Mouse (Mus musculus): Measurements from ENCODE around the gene Tpgs1. TPM values are rescaled to one million over a fixed set of nuclear protein-coding genes. Genes with fewer than 3 reads are reported as not detected.
A peak's percentile ranks its signal among the peaks of the same experiment; 100 is the strongest.

Gene Tpgs1
- total RNA-seq, 4 experiments from 2014 or later: 37.8 to 41.6 (median 39.3) TPM

DNA sequence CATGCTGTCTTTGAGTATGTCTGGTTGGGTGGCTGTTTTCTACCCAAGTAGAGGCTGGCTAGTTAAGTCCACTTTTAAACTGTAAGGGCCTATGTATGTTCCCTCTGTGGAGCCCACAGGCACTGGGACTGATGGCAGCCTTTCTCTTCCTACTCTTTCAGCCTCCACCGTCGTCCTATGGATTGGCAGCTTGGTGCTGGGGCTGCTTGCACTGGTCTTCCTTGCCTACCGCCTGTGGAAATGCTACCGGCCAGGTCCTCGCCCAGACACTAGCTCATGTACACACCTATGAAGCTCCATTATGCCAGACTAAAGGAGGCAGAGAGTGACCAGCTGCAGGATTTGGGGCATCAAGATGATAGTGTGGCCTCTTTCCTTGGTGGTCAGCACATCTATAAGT is 1.1 kb upstream of the Tpgs1 start:
- no peak for DNase-seq

DNA sequence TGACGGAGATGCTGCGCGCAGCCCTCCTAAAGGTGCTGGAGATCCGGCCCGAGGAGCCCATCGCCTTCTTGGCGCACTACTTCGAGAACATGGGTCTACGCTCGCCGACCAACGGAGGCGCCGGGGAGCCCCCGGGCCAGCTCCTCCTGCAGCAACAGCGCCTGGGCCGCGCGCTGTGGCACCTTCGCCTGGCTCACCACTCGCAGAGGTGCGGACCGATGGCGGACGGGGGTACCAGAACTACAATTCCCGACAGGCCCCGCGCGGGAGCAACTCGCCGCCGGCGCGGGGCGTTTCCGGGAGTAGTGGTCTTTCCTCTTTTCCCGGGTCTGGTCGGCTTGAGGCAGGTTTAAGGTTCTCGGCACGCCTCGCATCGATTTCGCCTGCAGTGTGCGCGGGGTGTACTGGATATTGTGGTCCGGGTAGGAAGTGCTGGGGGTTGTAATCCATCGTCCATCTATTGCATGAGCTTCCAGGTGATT is 448 bp downstream of the Tpgs1 start:
- DNase-seq: peak; percentile 65

- no peak for DNase-seq
Observed at GRCm38 (mm10) chr10:79670071-79670888, 1.1 kb downstream of the Tpgs1 start.

- no peak for DNase-seq
Observed at GRCm38 (mm10) chr10:79671396-79672087, 2.4 kb downstream of the Tpgs1 start.

GRCm38 (mm10) chr10:79672088-79672455 is 2.9 kb downstream of the Tpgs1 start:
- DNase-seq: no peak

DNA sequence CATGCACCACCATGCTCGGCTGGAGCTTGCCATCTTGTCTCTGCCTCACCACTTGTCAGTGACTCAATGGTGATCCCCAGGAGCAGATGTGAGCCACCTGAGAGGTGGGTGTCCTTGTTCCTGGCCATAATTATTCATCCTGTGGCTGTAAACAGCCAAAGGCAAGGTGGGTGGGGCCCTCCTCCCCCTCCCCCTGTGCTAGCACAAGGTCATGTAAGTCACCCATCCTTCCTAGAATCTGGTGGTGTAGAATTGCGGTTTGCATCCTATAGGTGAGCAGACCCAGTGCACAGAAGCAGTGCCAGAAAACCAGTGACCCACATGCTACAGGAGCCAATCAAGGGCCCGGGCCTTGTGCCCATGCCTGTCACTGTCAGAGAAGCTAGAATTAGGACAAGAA is 3.9 kb downstream of the Tpgs1 start:
- no peak for DNase-seq

- no peak for DNase-seq
Observed at GRCm38 (mm10) chr10:79675346-79676035, 6.3 kb downstream of the Tpgs1 start.

DNA sequence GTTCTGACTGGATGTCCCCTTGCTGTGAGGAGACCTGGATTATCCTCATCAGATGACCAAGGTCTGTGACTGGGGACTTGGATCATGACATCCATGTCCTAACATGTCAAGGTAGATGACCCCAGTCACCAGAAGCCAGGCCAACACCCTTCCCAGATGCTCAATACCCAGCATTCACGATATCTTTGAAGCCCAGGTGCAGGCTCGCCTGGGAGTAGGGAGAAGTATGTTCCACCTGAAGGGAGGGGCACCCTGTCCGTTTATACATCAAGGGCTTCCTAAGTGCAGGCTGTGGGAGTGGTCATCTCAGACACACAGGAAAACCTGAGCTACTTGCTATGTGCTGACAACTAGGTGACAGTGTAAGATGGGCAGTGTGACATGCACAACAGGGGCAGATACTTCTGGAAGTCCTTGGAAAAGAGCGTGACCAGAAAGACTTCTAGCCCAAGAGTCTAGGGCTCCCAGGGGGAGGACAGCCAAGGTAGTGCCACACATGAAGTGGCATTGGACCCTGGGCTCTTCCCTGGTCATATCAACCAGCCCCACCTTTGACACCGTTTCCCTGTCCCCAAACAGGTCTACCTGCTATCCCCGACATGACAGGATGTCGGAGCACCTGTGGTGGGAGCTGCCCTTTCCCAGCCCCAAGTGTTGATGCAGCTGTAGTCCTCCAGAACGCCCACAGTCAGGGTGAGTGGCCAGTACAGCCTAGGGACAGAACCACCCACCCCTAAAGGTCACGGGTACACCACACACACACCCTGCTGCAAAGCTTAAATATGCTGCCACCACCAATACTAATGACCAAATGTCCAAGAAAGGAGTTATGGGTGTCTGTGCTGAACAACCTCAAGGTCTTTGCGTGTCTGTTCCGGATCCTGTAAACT is 11.7 kb downstream of the Tpgs1 start:
- peak; percentile 64 for DNase-seq

- DNase-seq: peak; percentile 100
Observed at GRCm38 (mm10) chr10:79681591-79682245, 12.5 kb downstream of the Tpgs1 start, which contains the start of gene Cdc34. Gene Cdc34 (plus strand): TSS chr10:79682195.

DNA sequence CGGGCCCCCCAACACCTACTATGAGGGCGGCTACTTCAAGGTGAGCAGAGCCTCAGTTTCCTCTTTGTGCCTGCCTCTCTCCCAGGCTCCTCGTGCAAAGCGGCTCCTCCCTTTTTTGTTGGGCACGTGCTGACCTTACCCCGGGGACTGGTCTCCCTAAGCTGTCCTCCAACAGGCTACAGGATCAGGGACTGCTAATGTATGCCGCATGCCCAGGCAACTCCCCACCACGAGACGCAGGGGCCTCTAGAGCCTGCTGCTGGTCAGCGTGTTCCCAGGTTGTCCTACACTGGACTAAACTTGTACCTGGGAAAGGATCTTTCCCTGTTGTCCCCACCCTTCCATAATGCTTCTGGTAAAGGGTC is 13.4 kb downstream of the Tpgs1 start:
- DNase-seq: peak; percentile 63

DNA sequence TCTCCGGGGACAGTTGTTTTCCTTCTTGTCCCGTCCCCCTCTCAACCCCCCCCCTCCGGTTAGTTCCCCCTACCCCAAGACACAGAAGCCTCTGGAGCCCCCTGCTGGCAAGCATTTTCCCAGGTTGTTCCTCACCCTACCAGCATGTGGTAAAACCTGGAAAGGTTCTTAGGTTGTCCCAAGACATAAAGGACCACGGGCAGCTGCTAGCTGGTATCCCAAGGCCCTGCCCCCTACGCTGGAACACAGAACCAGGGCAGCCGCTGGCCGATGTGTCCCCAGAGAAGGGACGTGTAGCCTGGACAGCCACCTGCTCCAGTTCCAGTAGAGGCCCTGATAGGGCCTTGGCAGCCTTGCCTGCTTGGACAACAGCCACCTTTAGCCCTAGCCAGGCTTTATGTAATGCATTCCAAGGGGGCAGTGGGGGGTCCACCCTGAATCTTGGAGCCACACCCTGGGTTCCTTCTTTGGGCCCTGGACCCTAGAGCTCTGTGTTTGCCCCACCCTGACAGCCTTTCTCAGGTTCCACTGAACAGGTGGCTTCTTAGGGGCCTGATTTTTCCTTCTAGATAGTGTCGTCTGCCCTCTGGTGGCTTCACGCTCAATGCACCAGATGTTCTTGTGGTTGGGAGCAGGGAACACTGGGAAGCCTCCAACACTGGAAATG is 13.9 kb downstream of the Tpgs1 start:
- no peak for DNase-seq

DNA sequence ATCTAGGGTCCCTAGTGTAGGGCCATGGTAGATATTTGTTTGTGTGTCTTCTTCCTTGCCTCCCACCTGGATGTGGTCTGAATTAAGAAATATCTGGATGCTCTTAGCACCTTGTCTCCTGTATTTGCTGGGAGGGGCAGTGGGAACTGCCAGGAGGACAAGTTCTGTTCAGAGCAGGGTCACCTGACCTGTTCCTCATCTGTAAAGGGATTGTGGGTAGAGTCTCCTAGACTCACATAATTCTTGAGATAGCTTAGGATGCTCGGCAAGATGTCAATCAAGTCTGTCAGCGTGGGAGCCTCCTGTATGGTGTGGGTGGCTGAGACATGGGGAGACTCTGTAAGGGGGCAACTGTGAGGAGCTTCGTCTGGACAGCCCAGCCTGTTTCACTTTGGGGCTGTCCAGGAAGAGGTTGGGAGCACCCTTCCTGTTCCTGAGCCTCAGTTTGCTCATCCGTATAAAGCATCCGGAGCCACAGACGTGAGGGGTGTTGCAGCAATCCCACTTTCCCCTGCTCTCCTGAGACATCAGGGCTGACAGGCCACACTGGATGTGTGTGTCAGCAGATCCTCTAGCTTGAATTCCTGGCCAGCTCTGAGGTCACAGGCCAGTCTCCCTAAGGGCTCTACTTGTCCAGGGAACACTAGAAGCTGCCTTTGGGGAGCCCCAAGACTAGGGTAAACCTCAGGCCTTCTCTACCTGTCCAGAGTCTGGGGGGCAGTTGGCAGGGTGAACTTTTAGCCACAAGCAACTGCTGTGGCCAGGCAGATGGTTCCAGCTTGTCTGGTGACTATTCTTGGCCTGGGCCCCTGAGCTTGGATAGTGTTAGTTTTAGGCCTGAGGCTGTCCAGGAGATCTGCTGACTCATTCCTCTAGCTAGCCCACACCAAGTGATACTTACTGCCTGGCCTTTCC is 14.8 kb downstream of the Tpgs1 start:
- DNase-seq: no peak

- DNase-seq: no peak
Observed at GRCm38 (mm10) chr10:79684770-79685600, 15.8 kb downstream of the Tpgs1 start.

DNA sequence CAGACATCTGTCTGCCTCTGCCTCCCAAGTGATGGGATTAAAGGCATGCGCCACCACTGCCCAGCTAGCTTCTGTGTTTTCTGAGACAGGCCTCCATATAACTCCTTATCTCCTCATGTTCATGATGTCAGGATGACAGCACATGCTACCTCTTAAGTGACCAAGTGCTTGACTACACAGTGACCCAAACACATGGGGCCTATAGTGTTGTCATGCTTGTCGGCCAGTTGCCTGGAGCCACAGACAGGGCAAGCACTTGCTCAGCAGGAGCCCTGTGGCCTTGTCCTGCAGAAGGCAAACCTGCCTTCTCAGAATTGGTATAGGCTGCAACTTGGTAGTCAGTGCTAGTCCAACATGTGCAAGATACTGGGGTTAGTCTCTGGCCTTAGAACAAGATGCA is 17.1 kb downstream of the Tpgs1 start:
- no peak for DNase-seq

DNA sequence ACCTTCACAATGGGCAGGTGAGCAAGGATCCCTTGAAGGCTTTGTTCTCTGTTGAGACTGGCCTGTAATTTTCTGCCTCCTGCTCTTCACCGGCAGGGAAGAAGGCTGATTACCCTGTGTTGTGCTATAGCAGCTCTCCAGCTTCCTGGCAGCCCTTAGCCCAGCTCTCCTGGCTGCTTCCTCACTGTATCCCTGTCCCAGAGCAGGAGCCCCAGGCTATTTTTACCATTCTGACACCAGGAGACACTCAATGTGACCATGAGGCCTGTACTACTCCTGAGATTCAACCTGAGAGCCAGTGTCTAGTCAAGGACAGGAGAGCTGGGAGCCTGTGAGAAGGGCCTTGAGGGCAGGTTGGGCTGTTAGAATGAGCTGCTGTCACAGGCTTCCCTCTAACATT is 17.5 kb downstream of the Tpgs1 start:
- DNase-seq: no peak

DNA sequence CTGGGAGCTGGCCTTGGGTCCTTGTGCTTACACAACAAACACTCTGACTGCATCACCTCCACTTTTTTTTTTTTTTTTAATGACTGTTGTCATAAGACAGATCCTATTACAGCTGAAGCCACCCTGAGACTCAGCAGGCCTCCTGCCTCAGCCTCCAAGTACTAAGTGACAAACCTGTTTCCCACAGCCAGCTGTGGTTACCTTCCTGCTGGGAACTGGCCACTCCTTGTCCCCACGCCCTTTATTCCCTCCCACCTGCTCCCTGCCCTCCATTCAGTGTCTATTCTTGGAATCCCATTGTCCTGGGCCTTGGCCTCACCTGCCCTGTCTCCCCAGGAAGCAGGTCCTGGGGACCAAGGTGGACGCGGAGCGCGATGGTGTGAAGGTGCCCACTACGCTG is 18.3 kb downstream of the Tpgs1 start:
- DNase-seq: no peak

DNA sequence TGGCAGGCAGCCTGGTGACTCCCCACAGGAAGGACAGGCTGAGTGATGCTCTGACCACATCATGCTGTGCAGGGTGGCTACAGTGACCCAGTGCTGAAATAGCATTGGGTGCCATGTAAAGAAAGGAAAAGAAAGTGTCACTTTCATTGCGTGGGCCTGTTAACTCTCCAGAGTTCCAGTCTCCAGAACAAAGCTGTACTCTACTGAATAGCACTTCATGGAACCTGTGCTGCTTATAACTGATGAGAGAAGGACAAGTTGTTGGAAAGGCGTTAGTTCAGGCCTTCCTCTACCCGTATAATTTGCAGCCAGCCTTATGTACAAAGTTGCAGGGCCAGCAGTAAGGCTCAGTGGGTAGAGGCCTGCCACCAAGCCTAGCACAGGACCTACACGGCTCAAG is 19.6 kb downstream of the Tpgs1 start, which contains the start of gene Gzmm:
Gene Gzmm (plus strand): TSS at position 301 of the 400 bp plus-strand sequence.
- no peak for DNase-seq

DNA sequence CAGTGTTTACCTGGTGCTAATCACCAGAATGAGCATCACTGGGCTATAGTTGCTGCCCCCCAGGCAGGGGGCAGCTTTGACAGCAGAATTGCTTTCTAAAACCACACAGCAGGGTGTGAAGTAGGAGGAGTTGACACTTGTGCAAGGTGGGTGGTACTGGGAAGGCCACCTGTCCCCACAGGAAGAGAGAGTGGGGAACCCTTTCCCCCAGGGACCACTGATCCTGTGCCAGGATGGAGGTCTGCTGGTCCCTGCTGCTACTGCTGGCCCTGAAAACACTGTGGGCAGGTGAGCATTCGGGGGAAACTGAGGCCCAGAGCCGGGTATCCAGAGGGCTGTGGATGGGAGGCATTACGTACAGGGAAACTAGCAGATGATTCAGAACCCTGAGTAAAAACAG is 20.0 kb downstream of the Tpgs1 start:
- no peak for DNase-seq

DNA sequence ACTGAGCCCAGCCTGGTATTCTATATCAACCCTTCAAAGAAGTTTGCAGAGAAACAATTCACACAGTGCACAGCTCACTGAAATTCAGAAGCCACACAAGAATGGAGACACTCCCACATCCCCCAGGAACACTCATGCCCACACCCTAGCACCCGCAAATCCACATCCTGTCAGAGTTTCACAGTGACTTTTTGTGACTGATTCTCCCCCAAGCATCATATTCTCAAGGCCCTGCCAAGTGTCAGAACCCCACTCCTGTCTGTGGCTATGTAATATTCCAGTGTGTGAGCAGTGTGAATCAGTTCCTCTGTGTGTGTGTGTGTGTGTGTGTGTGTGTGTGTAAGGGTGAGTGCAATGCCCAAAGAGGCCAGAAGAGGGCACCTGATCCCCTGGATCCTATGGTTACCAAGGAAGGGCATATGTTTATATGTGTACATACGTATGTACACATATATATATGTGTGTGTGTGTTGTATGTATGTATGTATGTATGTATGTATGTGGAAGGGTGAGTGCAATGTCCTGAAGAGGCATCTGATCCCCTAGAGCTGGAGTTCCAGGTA is 22.9 kb downstream of the Tpgs1 start:
- DNase-seq: no peak

Data from adrenal gland, adult 8-10 months (tissue).